Mouse (Mus musculus) spleen, postnatal 14 days (tissue): ENCODE measurements around the gene Itgb5.

Experiments used
- DNase-seq, 2 experiments: peaks; one replicate each; pipeline ENCODE4 v3.0.0; 2021 to 2022; ENCODE audit warnings: low spot score in 2 of 2

Itgb5 gene

GRCm38 (mm10) chr16:33939133-33939531 is 109.7 kb downstream of the Itgb5 start:
- DNase-seq, result no peak

GRCm38 (mm10) chr16:33939636-33940035 is 110.2 kb downstream of the Itgb5 start:
- no peak for DNase-seq

GRCm38 (mm10) chr16:33940095-33940494 is 110.6 kb downstream of the Itgb5 start:
- DNase-seq, result no peak

- no peak for DNase-seq
Measured at GRCm38 (mm10) chr16:33941271-33941781, 111.9 kb downstream of the Itgb5 start.

- DNase-seq, result no peak
Measured at GRCm38 (mm10) chr16:33942341-33942740, 112.9 kb downstream of the Itgb5 start.

- no peak for DNase-seq
Measured at GRCm38 (mm10) chr16:33943388-33943787, 113.9 kb downstream of the Itgb5 start.

DNA sequence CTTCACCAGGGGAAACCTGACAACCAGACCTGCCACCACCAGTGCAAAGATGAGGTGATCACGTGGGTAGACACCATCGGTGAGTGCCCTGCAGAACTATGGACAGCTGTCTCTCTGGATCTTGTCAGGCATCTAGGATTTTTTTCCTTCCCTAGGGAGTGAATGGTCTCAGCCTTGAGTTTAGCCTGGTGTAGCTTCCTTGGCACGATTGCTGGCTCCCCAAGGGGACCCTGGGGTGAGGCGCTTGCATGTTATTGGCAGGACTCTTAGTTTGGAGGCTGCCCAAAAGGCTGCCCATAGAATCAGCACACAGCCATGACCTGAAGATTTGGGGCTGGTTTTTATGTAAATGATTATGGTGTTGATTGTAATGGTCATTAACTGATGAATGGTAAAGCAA is 114.7 kb downstream of the Itgb5 start:
- no peak for DNase-seq

GRCm38 (mm10) chr16:33944772-33945171 is 115.3 kb downstream of the Itgb5 start:
- DNase-seq, result no peak

DNA sequence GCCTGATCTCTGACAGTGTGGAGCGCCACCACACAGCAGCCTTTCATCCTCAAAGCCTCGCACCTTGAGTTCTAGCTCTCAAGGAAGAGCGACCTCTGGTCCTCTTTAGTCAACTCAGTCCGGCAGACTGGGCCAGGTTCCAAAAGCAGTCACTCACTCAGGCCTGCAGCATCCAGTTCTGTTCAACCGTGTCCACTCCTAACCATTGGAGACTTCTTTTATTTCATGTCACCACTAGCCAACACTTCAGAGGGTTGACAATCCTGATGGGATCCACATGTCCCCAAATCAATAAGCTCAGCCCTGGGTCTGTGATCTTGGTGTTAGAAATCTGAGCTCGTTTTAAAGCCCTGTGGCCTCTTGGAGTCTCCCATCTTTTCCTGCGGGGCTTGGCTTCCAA is 116.6 kb downstream of the Itgb5 start:
- DNase-seq, result no peak

GRCm38 (mm10) chr16:33947664-33948571 is 118.5 kb downstream of the Itgb5 start:
- no peak for DNase-seq

GRCm38 (mm10) chr16:33950386-33950785 is 120.9 kb downstream of the Itgb5 start:
- DNase-seq, result no peak

GRCm38 (mm10) chr16:33950830-33951229 is 121.4 kb downstream of the Itgb5 start:
- DNase-seq, result peak; percentile 49 to 65

GRCm38 (mm10) chr16:33953008-33953407 is 123.5 kb downstream of the Itgb5 start:
- no peak for DNase-seq

GRCm38 (mm10) chr16:33954793-33955192 is 125.3 kb downstream of the Itgb5 start:
- DNase-seq, result no peak

GRCm38 (mm10) chr16:33963509-33963908 is 134.0 kb downstream of the Itgb5 start:
- no peak for DNase-seq

- DNase-seq, result no peak
Measured at GRCm38 (mm10) chr16:33965878-33966537, 136.5 kb downstream of the Itgb5 start.

DNA sequence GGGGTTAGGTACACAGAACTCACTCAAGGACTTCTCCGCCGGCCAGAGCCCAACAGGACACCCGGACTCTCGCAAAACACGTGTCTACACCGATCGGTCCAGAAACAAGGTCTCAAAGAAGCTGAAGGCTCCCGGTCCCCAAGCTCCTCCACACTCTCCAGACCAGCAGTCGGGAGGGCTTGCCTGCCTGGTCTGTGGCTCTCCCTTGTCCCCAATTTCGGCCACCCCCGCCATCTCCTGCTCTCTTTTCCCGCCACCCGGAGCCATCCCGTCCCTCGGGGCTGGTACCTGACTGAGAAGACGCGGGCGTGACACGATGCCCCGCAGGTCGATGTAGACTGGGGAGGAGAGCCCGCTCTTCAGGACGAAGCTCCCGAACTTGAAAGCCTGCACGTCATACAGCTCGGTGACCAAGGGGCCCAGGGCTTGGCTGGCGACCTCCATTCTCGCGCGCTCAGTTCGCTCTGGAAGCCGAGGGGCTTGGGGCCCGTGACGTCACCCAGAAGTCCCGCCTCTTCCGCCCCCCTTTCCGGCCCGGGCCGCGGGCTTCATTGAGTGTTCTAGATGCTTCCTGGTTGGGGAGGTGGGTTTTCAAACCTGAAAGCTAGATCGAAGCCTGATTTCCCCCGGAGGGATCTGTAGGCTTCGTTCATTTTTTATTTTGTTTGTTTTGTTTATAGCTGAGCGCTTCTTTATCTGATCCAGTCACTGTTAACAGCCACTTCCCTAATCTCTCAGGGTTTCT is 137.2 kb downstream of the Itgb5 start, which contains the start of gene Umps:
Gene Umps, minus strand, starts transcription at position 501 of the 745 bp plus-strand sequence.
- peak; percentile 67 to 77 for DNase-seq

- DNase-seq, result no peak
Measured at GRCm38 (mm10) chr16:33967283-33967640, 137.8 kb downstream of the Itgb5 start.

- no peak for DNase-seq
Measured at GRCm38 (mm10) chr16:33979855-33980254, 150.4 kb downstream of the Itgb5 start.

DNA sequence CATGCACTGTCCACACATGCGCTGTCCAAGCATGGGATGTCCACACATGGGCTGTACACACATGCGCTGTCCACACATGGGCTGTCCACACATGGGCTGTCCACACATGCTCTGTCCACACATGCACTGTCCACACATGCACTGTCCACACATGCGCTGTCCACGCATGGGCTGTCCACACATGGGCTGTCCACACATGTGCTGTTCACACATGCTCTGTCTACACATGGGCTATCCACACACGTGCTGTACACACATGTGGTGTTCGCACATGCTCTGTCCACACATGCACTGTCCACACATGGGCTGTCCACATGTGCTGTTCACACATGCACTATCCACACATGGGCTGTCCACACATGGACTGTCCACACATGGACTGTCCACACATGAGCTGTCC is 154.2 kb downstream of the Itgb5 start:
- no peak for DNase-seq

DNA sequence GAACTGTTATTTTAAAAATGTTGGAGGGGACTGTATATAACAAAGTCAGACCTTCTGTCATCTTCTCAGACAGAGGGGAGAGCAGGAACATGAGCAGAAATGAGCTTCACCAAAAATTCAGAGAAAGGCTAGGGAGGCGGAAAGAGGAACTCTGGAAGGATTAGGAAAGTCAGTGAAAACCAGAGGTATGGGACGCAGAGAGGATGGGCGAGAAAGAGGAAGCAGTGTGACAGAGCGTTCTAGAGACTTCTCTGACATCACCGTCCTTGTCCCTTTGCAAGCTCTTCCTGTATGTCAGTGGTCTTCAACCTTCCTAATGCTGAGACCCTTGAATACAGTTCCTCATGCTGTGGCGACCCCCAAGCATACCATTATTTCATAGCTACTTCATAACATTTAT is 155.9 kb downstream of the Itgb5 start:
- no peak for DNase-seq

GRCm38 (mm10) chr16:33986993-33987392 is 157.5 kb downstream of the Itgb5 start:
- DNase-seq, result no peak
